Mouse (Mus musculus) megakaryocyte, embryonic 14.5 days (primary cell): Measurements from ENCODE around the gene Ptprr.

ENCODE experiments used
- FLI1 ChIP-seq: IDR thresholded peaks from 2 replicates; pipeline ENCODE4 v1.6.1; 2012; ENCODE audit warnings: low read length, inconsistent platforms, mixed read lengths
- GATA1 ChIP-seq: IDR thresholded peaks from 3 replicates; pipeline ENCODE4 v1.6.1; 2012; ENCODE audit warnings: mixed read lengths, low read length, inconsistent platforms, borderline replicate concordance

- TF ChIP-seq GATA1 (no peak), FLI1 (no peak)
Measured at GRCm38 (mm10) chr10:116264521-116264920, 246.5 kb downstream of the Ptprr start.
